Mouse (Mus musculus) urinary bladder, adult 2 months (tissue): Measurements from ENCODE around the gene Trim11. TPM values are rescaled to one million over a fixed set of nuclear protein-coding genes. Genes with fewer than 3 reads are reported as not detected.

Experiments used
- DNase-seq: peaks from one replicate; pipeline ENCODE4 v3.0.0; 2022; ENCODE audit warnings: low spot score
- polyA plus RNA-seq: library from polyadenylated mRNA; depleted of rRNA; stranded (reverse); fragments of >200 nt; gene quantifications from 2 replicates; pipeline ENCODE4 v1.2.3, GENCODE M21; 2012; rRNA removed

Trim11 gene
- 27.1 and 28.1 TPM in 2 replicates for polyA plus RNA-seq

GRCm38 (mm10) chr11:58978027-58978705, at the start of gene Trim11:
Gene Trim11, plus strand, starts transcription at chr11:58978093.
- DNase-seq: peak; percentile 47

GRCm38 (mm10) chr11:58929055-58929454, 48.8 kb upstream of the Trim11 start:
- DNase-seq: no peak

- DNase-seq: no peak
Measured at GRCm38 (mm10) chr11:58929641-58930040, 48.3 kb upstream of the Trim11 start.

GRCm38 (mm10) chr11:58930254-58930653, 47.6 kb upstream of the Trim11 start:
- no peak for DNase-seq

GRCm38 (mm10) chr11:58931576-58931975, 46.3 kb upstream of the Trim11 start:
- no peak for DNase-seq

GRCm38 (mm10) chr11:58937909-58938308, 40.0 kb upstream of the Trim11 start:
- DNase-seq: no peak

GRCm38 (mm10) chr11:58938322-58939087, 39.4 kb upstream of the Trim11 start, which contains the start of gene Rnf187:
Gene Rnf187, minus strand, starts transcription at chr11:58938916.
- DNase-seq: peak; percentile 84

- no peak for DNase-seq
Measured at GRCm38 (mm10) chr11:58939088-58939439, 38.8 kb upstream of the Trim11 start.

- no peak for DNase-seq
Measured at GRCm38 (mm10) chr11:58944136-58944535, 33.8 kb upstream of the Trim11 start.

- no peak for DNase-seq
Measured at GRCm38 (mm10) chr11:58947306-58947705, 30.6 kb upstream of the Trim11 start.

GRCm38 (mm10) chr11:58947798-58948528, 29.9 kb upstream of the Trim11 start:
- no peak for DNase-seq

GRCm38 (mm10) chr11:58948542-58949479, 29.1 kb upstream of the Trim11 start, which contains the start of gene Hist3h2ba:
Gene Hist3h2ba, plus strand, starts transcription at chr11:58948920.
- no peak for DNase-seq

GRCm38 (mm10) chr11:58949480-58950431, 28.1 kb upstream of the Trim11 start:
- no peak for DNase-seq

- no peak for DNase-seq
Measured at GRCm38 (mm10) chr11:58951210-58951609, 26.7 kb upstream of the Trim11 start.

- no peak for DNase-seq
Measured at GRCm38 (mm10) chr11:58953351-58954169, 24.3 kb upstream of the Trim11 start.

GRCm38 (mm10) chr11:58954170-58954419, 23.8 kb upstream of the Trim11 start:
- DNase-seq: peak; percentile 48

- peak; percentile 69 for DNase-seq
Measured at GRCm38 (mm10) chr11:58954420-58955142, 23.3 kb upstream of the Trim11 start, which contains the start of the genes Hist3h2a and Trim17. Gene Hist3h2a, plus strand, starts transcription at chr11:58954685. Gene Trim17, plus strand, starts transcription at chr11:58954685.

- no peak for DNase-seq
Measured at GRCm38 (mm10) chr11:58955143-58955867, 22.6 kb upstream of the Trim11 start.
